Mouse (Mus musculus) bone marrow macrophage, adult 2 months (primary cell): ENCODE data around the gene Eif4ebp2.

Source experiments
- CTCF ChIP-seq: IDR thresholded peaks from 2 replicates; pipeline ENCODE4 v1.5.1; 2012; ENCODE audit warnings: low read depth, mild to moderate bottlenecking, low read length, moderate library complexity
- POLR2A ChIP-seq: IDR thresholded peaks from 2 replicates; pipeline ENCODE4 v1.6.1; 2012; ENCODE audit warnings: mild to moderate bottlenecking, low read depth, low read length, borderline replicate concordance

- TF ChIP-seq POLR2A (no peak), CTCF (no peak)
Measured at GRCm38 (mm10) chr10:61410193-61410592, 42.3 kb downstream of the Eif4ebp2 start.
